Mouse (Mus musculus) small intestine, adult 2 months (tissue): ENCODE results near the gene Nell1. TPM values are rescaled to one million over a fixed set of nuclear protein-coding genes. Genes with fewer than 3 reads are reported as not detected.

ENCODE experiments used
- H3K27ac ChIP-seq: fragments of 200-500 bp; 2 replicates; pipeline ENCODE4 v1.5.1; 2012; ENCODE audit warnings: low read depth, low read length, control low read depth, inconsistent platforms; ENCODE audit not compliant: insufficient read depth
- H3K27me3 ChIP-seq: fragments of 200-500 bp; 2 replicates; pipeline ENCODE4 v1.6.1; 2012; ENCODE audit warnings: mild to moderate bottlenecking, moderate library complexity, low read length, inconsistent platforms; ENCODE audit not compliant: control insufficient read depth, insufficient read depth
- H3K36me3 ChIP-seq: fragments of 200-500 bp; 2 replicates; pipeline ENCODE4 v1.6.1; 2012; ENCODE audit warnings: mild to moderate bottlenecking, low read length, control low read depth, inconsistent platforms; ENCODE audit not compliant: control insufficient read depth, insufficient read depth
- H3K4me1 ChIP-seq: fragments of 200-500 bp; 2 replicates; pipeline ENCODE4 v1.6.1; 2012; ENCODE audit warnings: low read length, inconsistent platforms, mixed read lengths; ENCODE audit not compliant: control insufficient read depth, insufficient read depth, insufficient read length
- H3K4me3 ChIP-seq: fragments of 200-500 bp; 2 replicates; pipeline ENCODE4 v1.5.1; 2012; ENCODE audit warnings: low read depth, mild to moderate bottlenecking, control low read depth, inconsistent platforms, low read length, moderate library complexity
- CTCF ChIP-seq: fragments of 200-500 bp; IDR thresholded peaks from 2 replicates; pipeline ENCODE4 v1.5.1; 2012; ENCODE audit warnings: low read depth, mild to moderate bottlenecking, control low read depth, inconsistent platforms, low read length, moderate library complexity, mixed read lengths; ENCODE audit not compliant: insufficient replicate concordance, insufficient read length; ENCODE audit errors: extremely low read depth
- POLR2A ChIP-seq: fragments of 200-500 bp; IDR thresholded peaks from 2 replicates; pipeline ENCODE4 v1.6.1; 2012; ENCODE audit warnings: low read depth, mild to moderate bottlenecking, control low read depth, inconsistent platforms, low read length, moderate library complexity
- WGBS: fragments of 180-500 bp; shearing (Covaris S2); methylation state at CpG from one replicate; pipeline ENCODE4 v1.1.7; 2018; 5-methylcytosine and 5-hydroxymethylcytosine counted together
- polyA plus RNA-seq: library from polyadenylated mRNA; depleted of rRNA; stranded (reverse); fragments of >200 nt; gene quantifications from 2 replicates; pipeline ENCODE4 v1.2.3, GENCODE M21; 2012

Nell1 gene
- polyA plus RNA-seq, 1 experiment, result 0.32 TPM

DNA sequence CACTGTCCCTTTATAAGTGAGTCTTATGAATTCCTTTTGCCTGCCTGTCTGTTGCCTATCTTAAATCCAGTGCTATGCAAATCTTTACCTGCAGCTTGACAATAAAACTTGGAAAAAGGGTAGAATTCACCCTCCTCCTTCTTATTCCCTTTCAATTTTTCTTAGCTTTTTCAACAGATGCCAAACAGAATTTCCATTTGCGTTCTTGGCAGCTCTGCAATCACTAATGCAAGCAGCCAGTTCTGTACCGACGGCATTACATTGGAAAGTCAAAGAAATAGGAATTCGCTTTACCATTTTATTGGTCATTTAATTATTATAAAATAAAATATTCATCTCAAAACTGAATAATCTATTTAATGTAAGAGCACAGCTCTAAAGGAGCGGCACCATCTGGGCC, 781.7 kb downstream of the Nell1 start:
- WGBS, result 87% methylated on average over 5 of the region's 5 CpGs
- Histone ChIP-seq H3K4me1 (no peaks in the 10 kb centered on the region), H3K36me3 (no peaks in the 10 kb centered on the region), H3K27me3 (no peaks in the 10 kb centered on the region), H3K27ac (no peak overlapping the region), H3K4me3 (no peak overlapping the region)
- TF ChIP-seq CTCF, result no peak
- TF ChIP-seq POLR2A, result no peak

DNA sequence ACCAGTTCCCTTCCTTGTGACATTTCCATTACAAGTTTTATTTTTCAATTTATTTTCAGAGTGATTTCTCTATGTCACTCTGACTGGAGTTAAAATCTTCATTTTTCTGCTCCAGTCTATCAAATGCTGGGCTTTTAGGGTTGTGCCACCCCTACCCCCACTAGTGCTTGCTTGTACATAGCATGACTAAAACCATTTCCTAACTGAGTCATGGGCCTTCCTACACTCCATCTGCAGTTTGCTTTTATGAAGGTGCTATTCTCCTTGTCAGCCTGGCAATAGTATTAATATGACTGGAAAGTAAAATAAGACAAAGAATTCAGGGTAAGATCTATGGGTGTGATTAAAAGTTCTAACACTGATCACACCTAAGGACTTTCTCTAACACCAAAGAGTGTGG, 798.9 kb downstream of the Nell1 start:
- TF ChIP-seq CTCF (no peak), POLR2A (no peak)
- Histone ChIP-seq H3K4me3 (no peak overlapping the region), H3K27me3 (no peaks in the 10 kb centered on the region), H3K27ac (no peak overlapping the region), H3K4me1 (no peaks in the 10 kb centered on the region), H3K36me3 (no peaks in the 10 kb centered on the region)

DNA sequence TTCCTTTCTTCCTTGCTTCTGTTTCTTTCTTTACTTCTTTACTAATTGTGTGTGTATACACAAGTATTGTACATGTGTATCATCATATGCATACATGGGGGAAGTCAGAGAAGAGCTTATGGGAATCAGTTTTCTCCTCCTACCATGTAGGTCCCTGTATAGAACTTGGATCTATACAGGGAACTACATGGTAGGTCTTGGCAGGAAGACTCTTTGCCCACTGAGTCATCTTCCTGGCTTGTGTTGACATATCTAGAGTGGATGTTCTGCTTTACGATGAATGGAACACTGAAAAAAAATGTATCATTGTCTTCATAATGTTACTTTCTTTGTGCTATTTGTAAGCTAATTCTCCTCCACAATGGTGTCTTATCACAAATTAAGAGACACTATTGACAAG, 806.4 kb downstream of the Nell1 start:
- Histone ChIP-seq H3K27me3 (no peaks in the 10 kb centered on the region), H3K36me3 (no peaks in the 10 kb centered on the region), H3K27ac (no peak overlapping the region), H3K4me3 (no peak overlapping the region), H3K4me1 (no peaks in the 10 kb centered on the region)
- TF ChIP-seq CTCF, result no peak
- no peak for TF ChIP-seq POLR2A
- WGBS, result 77% methylated on average over 1 of the region's 1 CpGs

DNA sequence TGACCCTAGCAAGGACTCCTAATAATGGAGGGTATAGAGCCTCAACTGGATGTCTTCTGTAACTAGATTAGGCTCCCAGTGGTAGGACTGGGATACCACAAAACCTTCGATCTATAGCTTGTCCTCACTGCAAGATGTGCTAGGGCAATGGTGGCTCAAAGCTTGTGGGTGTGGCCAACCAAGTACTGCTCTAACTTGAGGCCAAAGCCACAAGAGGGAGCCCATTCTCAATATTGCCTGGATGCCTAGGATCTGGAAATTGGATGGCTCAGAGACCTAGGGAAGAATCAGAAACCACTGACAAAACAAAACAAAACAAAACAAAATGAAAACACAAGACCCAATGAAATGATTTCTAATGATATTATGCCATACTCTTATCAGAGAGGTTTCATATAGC, 809.0 kb downstream of the Nell1 start:
- Histone ChIP-seq H3K4me1 (no peaks in the 10 kb centered on the region), H3K36me3 (no peaks in the 10 kb centered on the region), H3K27me3 (no peaks in the 10 kb centered on the region), H3K4me3 (no peak overlapping the region), H3K27ac (no peak overlapping the region)
- WGBS, result 60% methylated on average over 1 of the region's 1 CpGs
- TF ChIP-seq POLR2A (no peak), CTCF (no peak)

DNA sequence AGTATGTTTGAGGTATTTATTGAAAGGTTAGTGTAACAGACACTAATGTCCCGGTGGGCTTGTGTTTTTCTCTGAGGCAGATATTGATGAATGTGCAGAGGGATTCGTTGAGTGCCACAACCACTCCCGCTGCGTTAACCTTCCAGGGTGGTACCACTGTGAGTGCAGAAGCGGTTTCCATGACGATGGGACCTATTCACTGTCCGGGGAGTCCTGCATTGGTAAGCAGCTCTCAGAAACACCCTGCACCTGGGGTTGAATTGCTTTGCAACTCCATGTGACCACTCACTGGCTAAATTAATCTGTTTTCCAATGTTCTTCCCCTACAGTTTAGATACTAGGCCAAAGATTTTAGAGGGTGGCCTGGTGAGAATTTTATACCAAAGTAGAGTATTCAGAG, 851.5 kb downstream of the Nell1 start:
- no peak for TF ChIP-seq CTCF
- no peak for TF ChIP-seq POLR2A
- WGBS, result 44% methylated on average over 7 of the region's 7 CpGs
- no peaks in the 10 kb centered on the region for H3K36me3 ChIP-seq
- no peak overlapping the region for H3K4me3 ChIP-seq
- H3K4me1 ChIP-seq, result no peaks in the 10 kb centered on the region
- H3K27ac ChIP-seq, result no peak overlapping the region
- H3K27me3 ChIP-seq, result no peaks in the 10 kb centered on the region

DNA sequence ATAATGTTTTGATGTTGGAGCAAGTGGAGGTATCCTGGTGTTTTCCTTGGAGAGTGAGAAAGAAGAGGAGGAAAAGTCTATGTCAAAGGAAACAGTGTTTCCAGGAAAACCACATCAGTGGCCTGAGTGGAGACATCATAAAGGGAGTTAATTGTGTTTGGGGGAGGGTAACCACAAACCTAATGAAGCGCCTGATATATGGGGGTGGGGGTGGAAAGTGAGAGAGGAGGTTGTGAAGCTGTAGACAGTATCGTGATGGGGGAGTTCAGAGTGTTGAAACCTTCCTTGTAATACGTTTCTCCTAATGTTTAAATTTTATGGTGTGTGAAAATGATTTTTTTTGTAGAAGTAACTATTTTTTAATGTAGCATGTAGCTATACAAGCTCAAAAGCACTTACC, 858.1 kb downstream of the Nell1 start:
- 55% methylated on average over 3 of the region's 3 CpGs for WGBS
- Histone ChIP-seq H3K27me3 (no peaks in the 10 kb centered on the region), H3K4me3 (no peak overlapping the region), H3K27ac (no peak overlapping the region), H3K36me3 (no peaks in the 10 kb centered on the region), H3K4me1 (no peaks in the 10 kb centered on the region)
- TF ChIP-seq POLR2A, result no peak

DNA sequence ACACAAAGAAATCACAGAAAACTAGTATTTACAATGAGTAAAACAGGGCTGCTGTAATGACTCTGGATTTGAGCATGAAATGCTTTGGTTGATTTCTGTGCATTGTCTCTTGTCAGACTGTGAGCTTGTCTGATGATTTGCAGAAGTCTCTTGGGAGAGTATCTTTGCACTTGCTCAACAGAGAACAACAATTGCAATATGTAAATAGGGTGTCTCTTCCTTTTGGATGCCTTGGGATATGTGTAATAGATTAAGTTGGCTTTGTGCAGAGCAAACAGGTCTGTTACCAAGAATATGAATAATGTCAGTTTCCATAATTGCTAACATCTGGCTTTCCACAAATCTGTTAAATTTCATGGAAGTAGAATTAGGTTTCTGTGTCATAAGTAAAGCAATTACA, 868.0 kb downstream of the Nell1 start:
- no peaks in the 10 kb centered on the region for H3K27me3 ChIP-seq
- TF ChIP-seq POLR2A, result no peak
- TF ChIP-seq CTCF, result no peak
- H3K4me1 ChIP-seq, result no peaks in the 10 kb centered on the region
- no peaks in the 10 kb centered on the region for H3K36me3 ChIP-seq
- H3K4me3 ChIP-seq, result no peak overlapping the region
- H3K27ac ChIP-seq, result no peak overlapping the region

DNA sequence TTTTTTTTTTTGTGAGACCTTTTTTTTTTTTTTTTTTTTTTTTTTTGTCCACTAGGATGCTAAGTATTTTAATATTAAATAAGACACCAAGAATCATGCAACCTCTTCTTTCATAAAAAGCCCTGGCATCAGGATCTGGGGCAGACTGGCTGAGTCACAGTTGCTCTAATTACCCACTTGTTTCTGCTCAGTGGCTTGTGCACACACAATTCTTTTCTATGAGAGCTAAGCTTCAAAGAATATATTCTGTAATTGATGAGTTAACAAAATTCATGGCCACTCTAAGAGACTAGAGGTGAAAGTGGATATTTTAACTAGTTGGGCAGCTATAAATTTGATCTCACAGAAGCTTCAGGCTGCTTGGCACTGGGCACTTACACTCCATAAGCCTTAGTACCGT, 873.3 kb downstream of the Nell1 start:
- Histone ChIP-seq H3K27me3 (no peaks in the 10 kb centered on the region), H3K4me3 (no peak overlapping the region), H3K4me1 (no peaks in the 10 kb centered on the region), H3K27ac (no peak overlapping the region), H3K36me3 (no peaks in the 10 kb centered on the region)
- whole genome bisulfite sequencing, result 51% methylated on average over 1 of the region's 1 CpGs
- TF ChIP-seq POLR2A (no peak), CTCF (no peak)
